Mouse (Mus musculus): ENCODE measurements at regions not wholly inside any gene's neighbourhood (a gene's known extent, or its start where the extent isn't known, plus 50 kb on each side); places are given as distances from the start of the nearest gene placed in this dataset.

DNA sequence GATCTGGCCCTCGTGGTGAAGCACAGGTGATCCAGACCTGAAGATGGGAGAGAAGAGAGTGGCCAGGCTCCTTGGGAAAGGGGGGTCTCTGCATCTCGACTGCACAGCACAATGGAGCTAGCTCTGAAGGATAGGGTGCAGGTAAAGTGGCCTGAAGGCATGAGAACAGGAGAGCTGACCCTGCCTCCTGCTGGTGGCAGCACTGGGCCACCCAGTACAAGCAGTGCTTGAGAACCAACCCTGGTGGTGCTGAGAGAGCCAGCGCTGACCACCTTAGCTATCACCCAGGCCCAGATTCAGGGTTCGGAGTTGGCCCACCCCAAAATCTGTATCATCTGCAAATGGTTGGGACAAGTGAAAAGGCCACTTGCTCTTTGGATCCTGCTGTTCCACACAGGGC lies 66.2 kb downstream of the A730009L09Rik start:
- no peak for DNase-seq

DNA sequence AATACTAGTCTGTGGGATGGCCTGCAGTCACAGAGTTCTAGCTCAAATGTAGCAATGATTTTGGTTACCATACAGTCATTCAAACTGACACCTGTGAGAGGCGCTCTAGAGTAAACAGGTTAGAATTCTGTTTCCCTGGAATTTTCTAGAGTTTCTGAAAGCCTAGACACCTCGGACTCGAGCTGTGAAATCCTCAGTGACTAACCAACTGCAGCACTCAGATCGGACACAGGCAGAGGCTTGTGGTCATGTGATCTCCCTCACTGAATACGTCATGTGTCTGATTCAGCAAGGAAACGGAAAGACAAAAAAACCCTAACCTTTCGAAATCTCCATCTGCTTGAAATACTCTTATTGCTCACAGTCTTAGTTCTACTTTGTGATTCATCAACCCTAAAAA lies 68.4 kb downstream of the A730009L09Rik start:
- peak; percentile 3 for DNase-seq

DNA sequence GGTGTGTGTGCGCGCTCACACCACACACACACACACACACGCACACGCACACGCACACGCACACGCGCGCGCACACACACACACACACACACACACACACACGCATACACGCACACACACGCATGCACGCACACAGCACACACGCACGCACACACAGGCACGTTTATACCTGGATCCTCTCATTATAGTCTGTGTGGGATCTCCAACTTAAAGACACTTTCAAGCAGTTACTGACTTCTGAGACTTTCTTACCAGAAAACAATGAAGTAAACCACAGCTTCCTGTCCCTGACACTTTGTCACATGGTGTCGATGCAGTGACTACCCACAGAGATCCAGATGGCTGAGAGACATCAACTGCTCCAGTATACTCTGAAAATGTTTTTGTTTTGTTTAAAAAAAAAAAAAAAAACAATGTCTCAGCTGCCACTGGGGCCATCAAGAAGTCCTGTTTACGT lies 68.9 kb downstream of the A730009L09Rik start:
- DNase-seq, result no peak

DNA sequence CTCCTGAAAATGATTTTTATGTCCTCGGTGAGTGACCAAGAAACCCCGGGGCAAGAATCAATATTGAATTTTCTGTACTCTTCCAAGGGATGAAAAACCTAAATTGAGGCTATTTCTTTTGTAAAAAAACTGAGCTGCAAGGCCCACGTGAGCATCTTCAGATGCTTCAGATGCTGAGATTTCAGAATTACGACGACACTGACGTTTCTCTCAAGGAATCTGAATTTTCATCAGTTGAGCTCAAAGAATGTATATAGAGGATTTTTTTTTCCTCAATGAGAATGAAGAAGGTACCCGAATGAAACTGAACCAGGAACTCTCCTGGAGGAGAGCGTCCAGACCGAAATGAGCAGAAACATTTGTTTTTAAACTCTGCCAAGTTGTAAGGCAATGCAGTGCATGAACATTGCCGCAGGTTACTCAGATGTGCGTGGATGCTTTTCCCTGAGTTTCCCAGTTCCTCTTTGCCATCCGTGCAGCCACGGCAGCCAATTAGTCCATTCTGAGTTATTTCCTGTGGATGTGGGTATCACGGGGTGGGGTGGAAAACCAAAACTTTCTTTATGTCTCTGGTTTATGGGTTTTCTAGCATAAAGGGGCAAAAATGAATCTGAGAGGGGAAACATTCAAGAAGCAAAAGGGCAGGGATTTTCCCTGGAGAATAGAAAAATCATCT lies 69.9 kb downstream of the A730009L09Rik start:
- DNase-seq, result no peak

DNA sequence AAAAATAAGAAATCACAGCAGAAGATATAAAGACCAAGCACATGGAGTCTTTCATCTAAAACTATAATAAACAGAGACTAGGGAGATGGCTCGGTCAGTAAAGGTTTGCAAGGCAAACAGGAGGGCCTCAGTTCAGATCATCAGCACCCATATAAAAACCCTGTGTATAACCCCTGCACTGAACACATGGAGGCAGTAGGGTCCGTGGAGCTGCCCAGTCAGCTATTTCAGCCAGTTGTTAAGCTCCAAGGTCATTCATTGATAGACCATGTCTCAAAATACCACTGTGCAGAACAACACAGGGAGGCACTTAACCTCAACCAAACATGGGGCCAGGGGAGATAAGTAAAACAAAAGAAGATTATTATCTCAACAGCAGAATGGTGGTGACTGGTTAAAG lies 78.1 kb downstream of the A730009L09Rik start:
- DNase-seq, result no peak

DNA sequence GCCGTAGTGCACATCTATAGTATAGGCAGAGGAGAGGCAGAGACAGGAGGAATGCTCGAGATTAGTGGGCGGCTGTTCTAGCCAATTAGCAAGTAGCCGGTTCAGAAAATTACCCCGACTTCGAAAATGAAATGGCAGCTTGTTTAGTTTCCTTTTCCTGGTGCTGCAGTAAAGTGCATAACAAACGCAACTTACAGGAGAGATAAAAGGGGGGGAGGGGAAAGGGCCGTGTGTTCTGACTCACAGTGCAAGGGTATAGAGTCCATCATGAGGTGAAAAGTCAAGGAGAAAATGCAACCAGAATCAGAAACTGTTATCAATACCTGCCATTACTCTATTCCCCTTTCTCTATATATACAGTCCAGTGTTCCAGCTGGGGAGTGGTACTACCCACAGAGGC lies 88.0 kb downstream of the A730009L09Rik start:
- DNase-seq, result no peak

DNA sequence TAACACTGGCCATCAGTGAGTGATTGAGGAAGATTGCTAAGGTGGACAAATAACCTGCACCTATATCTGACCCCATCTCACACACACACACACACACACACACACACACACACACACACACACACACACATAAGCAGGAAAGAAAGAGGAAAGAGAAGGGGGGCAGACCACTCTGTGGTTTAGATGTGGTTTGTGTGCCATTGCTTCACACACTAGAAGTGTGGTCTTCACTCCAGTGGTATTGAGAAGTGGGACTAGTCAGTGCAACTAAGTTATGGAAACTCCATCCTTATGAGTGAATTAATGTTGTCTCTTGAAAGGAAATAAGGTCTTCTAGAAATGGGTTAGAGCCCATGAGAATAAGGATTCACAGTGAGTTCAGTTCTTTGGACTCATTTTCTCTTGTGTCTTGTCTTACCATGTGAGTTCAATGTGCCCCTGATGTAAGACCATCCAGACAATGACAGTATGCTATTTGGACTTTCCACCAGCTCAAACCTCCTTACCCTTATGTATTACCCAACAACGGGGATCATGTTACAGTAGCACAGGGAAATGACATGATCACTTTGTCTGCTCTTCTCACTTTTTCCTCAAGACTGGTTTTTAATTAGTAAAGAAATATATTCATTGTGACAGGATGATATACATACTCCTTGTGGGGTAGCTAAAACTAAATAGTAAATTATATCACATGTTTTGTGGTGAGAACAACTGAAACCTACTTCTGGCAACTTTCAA lies 88.7 kb downstream of the A730009L09Rik start:
- no peak for DNase-seq

DNA sequence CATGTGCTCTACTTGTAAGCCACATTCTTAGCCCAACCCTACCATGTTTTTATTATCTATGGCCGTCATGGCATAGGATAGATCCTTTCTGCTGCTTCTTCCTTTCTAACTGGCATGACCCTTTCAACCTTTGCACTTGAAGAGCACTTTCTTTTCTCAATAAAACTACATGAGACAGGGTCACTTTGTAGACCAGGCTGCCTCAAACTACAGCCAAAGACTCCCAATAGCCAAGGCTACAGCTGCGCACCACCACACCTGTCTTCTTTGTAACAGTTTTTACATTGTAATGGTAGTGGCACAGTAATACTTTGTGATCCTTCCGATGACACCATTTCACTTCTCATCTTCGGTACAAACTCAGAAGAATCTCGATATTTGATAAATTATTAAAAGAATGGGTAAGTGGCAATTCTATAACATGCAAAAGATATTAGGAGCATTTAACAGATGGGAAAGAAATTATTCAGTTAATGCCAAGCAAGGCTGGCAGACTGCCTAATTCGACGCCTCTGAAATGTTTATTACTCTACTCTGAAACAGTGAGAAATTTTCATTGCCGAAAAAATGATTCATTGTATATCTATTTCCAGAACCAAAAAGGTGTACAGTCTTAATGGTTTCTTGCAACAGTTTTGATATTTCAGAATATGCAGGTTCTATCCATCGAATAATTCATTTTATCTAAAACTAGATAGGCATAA lies 89.5 kb downstream of the A730009L09Rik start:
- DNase-seq, result no peak

DNA sequence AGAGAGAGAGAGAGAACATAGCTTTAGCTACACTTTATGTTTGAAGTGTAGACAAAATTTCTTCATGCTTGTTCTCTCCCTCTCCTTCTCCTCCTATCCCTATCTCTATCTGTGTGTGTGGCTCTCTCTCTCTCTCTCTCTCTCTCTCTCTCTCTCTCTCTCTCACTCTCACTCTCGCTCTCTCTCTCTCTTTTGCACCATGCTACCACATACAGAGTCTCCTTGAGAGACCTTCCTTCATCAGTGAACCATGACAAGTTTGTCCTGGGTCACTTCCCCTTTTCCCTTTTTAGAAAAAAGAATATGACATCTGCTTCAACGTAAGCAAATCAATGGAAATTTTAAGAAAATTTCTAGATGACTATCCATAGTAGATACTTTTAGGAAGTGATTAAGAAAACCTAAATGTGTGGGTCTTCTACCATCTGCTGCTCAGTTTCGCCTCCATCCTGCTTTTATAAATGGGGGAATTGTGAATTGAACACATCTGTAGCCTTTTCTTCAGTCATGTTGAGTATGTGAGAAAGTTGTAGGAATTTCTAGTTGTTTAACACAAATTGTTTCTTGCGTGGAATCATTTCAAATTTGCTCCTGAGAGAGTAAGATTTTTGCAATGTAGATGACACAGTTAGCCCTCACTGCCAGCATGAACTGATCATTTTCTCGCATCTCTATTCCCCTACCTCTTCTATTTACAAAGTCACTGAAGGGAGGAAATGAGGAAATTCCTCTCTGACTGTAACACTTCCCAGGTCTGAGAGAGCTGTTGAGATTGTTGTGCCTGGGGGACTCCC lies 91.3 kb downstream of the A730009L09Rik start:
- no peak for DNase-seq

DNA sequence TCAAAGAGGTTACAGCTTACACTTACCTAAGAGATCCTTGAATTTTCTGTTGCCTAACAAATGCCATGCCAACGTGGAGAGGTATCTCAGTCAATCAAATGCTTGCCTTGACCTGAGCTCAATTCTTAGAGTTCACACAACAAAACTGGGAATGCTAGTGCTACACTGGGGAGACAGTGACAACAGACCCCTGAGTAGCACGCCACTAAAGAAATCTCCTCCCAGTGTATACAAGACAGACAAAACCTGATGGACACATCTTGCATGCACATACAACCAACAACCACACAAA lies 91.8 kb downstream of the A730009L09Rik start:
- no peak for DNase-seq

DNA sequence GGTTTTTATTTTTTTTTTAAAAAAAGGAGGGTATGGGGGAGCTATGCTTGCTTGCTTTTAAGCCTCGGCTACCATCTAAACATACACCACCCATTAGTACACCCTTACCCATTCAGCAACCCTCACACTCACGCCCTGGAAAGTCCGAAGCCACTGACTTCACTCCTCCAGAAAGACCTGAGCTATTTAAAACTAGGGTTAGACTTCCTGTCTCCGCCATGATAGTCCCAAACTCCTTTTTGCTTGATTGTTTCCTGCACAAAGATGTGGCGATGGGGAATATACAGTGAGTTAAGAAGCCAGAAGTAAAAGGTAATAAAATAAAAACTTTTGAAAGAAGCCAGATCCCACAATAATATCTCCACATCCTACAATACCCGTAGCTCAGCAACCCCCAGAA lies 92.6 kb downstream of the A730009L09Rik start:
- no peak for DNase-seq

DNA sequence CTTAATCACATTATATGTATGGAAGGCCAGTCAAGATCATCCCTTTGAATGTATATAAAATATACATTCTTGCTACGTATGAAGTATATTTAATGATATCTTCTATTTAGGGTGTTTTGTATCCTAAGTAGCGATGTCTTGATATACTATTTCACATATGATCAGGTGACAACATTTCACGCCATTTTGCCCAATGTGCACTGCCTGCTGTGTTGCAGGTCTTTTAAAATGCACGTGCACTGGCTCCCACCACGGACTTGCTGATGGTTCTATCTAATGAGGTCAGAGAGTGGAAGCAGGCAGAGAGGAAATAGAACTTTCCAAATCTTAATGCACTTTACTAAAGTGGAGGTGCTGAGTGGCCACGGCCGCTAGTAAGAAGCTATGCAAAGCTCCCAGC lies 100.8 kb downstream of the A730009L09Rik start:
- DNase-seq, result no peak

DNA sequence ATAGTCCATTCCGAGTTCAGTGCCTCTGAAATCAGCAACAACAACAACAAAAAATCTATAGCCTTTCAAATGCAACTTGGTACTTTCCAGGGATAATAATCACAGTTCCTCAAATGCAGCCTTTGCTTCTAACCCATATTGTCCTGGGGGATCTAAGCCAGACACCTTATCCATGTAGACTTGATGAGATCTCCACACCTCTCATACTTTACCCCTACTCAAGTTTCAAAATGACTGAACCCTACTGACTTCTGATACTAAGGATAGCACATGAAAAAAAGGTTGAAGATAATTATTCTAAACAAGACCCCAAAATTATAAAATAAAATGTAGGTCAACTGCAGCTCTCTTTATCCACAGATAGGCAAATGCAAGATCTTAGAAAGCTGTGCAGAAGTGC lies 101.2 kb downstream of the A730009L09Rik start:
- DNase-seq, result no peak

DNA sequence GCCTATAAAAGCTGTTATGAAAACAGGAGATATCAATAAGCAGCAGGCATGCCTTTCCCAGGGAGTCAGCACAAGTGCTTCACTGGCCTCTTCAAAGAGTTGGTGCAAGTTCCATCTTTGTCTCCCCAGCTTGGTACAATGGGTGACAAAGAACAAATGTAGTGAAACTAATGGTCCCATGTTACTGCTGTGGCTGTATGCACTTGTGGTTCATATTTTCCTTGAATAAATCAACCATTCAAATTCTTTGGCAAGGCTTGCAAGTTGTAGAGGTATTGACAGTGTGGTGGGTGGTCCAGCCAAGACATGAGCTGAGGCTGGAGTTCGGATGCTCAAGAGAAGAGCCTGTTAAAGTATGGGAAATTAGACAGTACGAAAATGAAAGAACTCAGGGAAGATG lies 103.5 kb downstream of the A730009L09Rik start:
- DNase-seq, result no peak

DNA sequence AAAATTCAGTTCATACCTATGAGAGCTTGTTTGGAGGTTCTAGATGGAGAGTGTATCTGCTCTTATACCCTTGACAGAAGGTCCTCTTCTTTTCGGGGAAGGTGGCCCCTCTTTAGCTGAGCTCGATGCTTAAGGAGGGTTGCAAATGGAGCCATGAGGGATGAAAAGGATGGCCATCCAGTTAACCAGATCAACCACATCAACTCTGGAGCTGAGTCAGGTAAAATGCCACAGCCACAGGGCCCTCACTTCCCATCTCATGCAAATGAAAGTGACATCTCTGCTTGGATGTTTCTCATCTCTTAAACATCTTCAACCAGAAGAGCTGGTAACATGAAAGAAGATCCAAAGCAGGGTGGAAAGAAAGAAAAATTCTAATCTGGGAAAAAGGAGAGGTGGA lies 105.0 kb downstream of the A730009L09Rik start:
- DNase-seq, result no peak

DNA sequence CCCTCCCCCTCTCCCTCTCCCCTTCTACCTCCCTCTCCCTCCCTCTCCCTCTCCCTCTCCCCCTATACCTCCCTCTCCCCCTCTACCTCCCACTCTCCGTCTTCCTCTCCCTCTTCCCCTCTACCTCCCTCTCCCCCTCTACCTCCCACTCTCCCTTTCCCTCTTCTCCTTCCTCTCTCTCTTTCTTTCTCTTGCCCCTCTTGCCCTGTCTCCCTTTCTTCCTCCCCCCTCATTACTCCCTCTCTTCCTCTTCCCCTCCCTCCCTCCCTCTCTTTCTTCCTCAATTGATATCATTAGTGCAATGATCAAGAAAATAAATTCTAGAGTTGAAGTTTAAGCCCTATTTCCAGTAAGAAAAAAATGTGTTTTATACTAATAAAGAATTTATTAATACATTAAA lies 105.9 kb downstream of the A730009L09Rik start:
- no peak for DNase-seq

DNA sequence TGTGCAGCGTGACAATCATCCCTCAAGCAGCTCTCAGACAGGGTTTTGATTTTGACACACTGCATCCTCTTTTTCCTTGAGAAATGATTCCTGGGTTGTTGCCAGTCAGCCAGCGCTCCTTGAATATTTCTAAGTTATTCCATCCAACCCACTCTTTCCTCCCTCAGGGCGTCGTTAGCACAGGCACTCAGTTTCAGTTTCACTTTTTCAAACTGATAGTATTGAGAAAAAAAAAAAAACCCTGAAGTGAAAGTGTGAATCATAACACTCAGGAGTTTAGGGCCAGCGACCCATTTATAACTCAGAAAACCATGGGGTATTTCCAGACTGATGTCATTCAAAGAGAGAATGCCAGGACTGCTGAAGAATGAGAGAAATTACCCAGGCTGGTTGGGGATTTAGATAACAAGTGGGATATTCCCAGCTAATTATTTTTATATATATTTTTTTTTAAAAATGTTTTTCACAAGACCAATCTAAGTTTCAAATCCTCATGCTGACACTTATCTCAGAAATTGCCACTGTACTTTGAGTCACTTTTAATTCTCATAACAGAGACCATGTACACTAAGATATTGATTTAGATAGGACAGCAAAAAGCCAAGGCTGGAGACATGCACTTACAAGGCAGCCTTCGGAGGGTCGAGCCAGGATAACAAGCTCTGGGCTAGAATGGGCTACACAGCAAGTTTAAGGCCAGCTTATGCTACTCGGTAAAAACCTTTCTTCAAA lies 106.5 kb downstream of the A730009L09Rik start:
- DNase-seq, result peak; percentile 24

DNA sequence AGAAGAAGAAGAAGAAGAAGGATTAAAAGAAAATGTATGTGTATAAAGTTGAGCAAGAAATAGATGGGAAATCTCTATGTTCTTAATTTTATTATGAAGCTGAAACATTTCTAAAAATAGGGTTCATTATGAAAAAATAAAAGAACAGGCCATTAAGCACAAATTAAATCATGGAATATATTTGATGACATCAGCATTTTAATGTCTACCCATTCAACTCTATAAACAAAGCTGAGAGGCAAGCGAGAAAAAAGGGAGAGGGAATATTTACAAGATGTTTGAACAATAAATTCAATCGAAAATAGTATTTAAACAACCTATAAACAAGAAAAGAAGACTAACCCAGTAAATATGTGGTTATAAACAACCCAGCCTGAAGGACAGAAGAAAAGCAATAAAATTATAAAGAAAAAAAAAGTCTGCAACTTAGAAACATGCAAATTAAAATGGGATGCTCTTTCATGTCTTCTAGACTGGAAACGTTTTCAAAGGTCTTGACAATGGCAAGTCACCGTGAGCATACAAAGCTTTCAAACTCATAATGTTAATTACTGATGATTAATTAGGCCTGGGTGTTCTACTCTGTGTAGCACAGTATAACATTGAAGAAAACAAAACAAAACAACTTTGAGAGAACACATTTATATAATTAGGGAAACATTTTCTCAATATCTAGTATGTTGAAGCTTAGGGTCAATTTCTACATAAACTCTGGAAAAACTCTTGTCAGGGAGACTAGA lies 108.6 kb downstream of the A730009L09Rik start:
- no peak for DNase-seq

DNA sequence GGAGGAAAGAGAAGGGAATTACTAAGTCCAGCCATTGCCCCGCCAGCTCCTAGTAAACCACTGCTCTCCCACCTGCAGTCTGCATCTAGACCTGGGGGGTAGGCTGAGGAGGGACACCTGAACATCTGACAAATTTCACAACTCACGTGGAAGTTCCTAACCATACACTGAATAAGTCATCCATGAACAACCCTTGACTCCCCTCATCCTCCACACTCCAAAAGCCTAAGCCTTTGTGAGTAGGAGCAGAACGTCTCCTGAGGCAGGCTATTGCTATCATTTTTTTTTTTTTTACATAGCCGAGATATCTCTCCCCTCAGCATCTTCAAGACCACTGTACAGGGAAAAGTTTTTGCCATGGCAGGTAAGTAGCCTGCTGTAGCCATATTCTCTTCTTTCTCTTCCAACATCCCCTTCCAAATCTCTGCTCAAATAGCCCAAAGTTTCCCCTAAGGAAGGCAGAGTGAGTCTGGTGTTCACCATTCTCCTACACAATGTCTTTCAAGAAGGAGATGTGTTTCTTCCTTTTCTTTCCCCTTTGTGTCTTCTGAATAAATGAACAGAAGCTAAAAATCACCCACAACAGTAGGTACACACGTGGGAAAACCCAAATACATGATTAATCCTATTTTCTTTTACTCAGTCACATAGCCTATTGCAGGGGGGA lies 109.7 kb downstream of the A730009L09Rik start:
- no peak for DNase-seq

DNA sequence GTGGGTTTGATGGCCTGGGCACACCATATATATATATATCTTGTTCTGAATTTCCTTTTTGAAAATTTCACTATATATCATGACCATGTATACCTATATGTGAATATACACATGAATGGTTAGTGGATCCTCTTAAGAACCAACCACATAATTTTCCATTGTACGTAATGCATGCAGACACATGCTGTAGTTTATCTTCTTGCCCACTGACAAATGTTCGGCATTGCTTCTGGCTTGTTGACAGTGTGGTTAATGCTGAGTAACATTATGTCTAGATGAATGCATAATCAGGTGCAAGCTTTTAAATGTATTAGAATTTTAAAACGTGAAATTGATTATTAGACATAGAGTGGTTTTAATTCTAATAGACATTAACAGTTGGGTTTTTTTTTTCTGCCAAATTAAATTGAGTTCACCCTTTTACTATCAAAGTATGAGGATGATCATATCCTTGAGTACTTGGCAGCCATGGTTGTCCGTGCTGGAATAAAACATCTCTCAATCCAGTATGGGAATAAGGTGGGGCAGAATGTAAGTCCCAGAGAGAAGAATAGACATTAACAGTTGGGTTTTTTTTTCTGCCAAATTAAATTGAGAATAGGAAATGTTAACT lies 110.3 kb downstream of the A730009L09Rik start:
- no peak for DNase-seq

DNA sequence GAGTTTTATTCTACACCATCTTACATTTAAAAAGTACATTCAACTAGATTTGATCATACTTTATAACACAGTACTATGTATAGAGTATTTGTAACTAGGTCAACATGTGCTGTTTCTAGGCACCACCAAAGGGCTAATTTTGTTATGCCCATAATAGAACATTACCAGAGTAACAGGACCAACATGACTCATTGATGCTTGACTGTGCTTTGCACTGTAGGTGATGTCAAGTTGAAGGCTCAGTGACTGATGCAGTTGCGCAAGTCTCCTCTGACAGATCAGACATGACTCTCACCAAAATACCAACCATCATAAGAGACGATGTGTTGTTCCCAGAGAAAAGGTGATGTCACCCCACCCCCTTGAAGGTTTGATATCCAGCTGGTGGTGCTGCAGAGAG lies 108.5 kb downstream of the Mrpl39 start:
- DNase-seq, result no peak

All from kidney, adult 9 months (tissue).